19 mouse cellular contexts compared by ENCODE assay signal in the genomic region with DNA sequence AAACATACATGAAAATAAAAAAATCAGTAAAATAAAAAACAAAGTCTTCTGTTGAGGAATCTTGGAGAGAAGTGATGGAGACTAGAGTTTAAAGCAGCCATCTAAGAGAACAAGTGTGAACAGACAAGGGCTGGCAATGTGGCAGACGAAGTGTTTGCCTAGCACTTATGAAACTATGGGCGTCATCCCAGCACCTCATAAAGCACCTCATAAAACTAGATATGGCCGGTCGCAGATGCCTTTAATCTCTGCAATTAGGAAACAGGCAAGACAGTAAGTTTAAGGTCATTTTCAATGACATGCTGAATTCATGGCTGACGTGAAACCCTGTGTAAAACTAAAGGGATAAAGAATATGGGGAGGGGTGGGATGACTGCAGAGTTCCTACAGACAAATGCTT. TPM values are rescaled to one million over a fixed set of nuclear protein-coding genes. Genes with fewer than 3 reads are reported as not detected.
"Had no signal": no experiment of that assay in that cellular context is flagged by ENCODE, and none has a peak within 500 bp of the region (broad histone marks: within the 10 kb centered on the region; RNA-seq: fewer than 3 reads in every experiment).

No protein-coding gene starts in this region.

- H3K4me2 ChIP-seq: kidney, embryonic 15.5 days; limb, embryonic 12.5 days; limb, embryonic 15.5 days; liver, embryonic 11.5 days; midbrain, embryonic 12.5 days had no signal

- H3K27ac ChIP-seq: kidney, embryonic 15.5 days; limb, embryonic 12.5 days; limb, embryonic 15.5 days; liver, embryonic 14.5 days; macrophage; midbrain, embryonic 12.5 days had no signal

- H3K4me1 ChIP-seq: kidney, embryonic 15.5 days; limb, embryonic 12.5 days; limb, embryonic 15.5 days; midbrain, embryonic 12.5 days had no signal

- H3K9ac ChIP-seq: kidney, embryonic 15.5 days; limb, embryonic 12.5 days; limb, embryonic 15.5 days; liver, embryonic 14.5 days; liver, postnatal 0 days; midbrain, embryonic 12.5 days had no signal

- H3K9me3 ChIP-seq: kidney, embryonic 15.5 days; limb, embryonic 15.5 days; midbrain, embryonic 12.5 days had no signal

- ATAC-seq: liver, postnatal 0 days; lung, postnatal 0 days; midbrain, embryonic 16.5 days had no signal

- H3K27me3 ChIP-seq: kidney, embryonic 15.5 days; limb, embryonic 12.5 days; limb, embryonic 15.5 days; midbrain, embryonic 12.5 days had no signal

- H3K4me3 ChIP-seq: kidney, embryonic 15.5 days; limb, embryonic 12.5 days; limb, embryonic 15.5 days; midbrain, embryonic 12.5 days had no signal

- DNase-seq: kidney, adult 11 months; kidney, adult 8-10 months; kidney, postnatal 10 days; kidney, postnatal 36 days; left cerebral cortex, postnatal 4 days; liver, postnatal 0 days; thymus, adult 18-20 months; thymus, postnatal 14 days; thymus, postnatal 4 days had no signal

RNA-seq across cellular contexts. Expression of a gene that starts 59.6 kb away (rescaled TPM):
- total RNA-seq: megakaryocyte, adult 5-6 weeks had no signal
- polyA plus RNA-seq: macrophage had no signal
